Mouse (Mus musculus) layer of hippocampus, adult 2 months (tissue): ENCODE data around the gene Spty2d1. TPM values are rescaled to one million over a fixed set of nuclear protein-coding genes. Genes with fewer than 3 reads are reported as not detected.

ENCODE experiments used
- DNase-seq, 2 experiments: peaks; one replicate each; pipeline ENCODE4 v3.0.0; 2022; ENCODE audit warnings: low spot score in 2 of 2
- H3K27ac ChIP-seq: fragments of 200-600 bp; 2 replicates; pipeline ENCODE4 v1.8.1; 2022
- H3K4me3 ChIP-seq: fragments of 200-600 bp; 2 replicates; pipeline ENCODE4 v1.8.1; 2022; ENCODE audit warnings: mild to moderate bottlenecking
- CTCF ChIP-seq: fragments of 200-600 bp; conservative IDR thresholded peaks from 2 replicates; pipeline ENCODE4 v1.8.1; 2022; ENCODE audit warnings: antibody characterized with exemption, mild to moderate bottlenecking, moderate library complexity
- long read RNA-seq, 2 experiments: library from polyadenylated mRNA; stranded (forward); transcript quantifications; one replicate each; pipeline ENCODE4 v2.0.0; 2021; ENCODE audit warnings: borderline mapping rate in 2 of 2
- total RNA-seq, 2 experiments: library from RNA; stranded (reverse); gene quantifications; 2 replicates each; pipeline ENCODE4 v1.2.3; 2021

Gene Spty2d1
- total RNA-seq, result 10 to 100 TPM; 15.4 to 16.0 TPM
- long read RNA-seq, experiment 1, full-length matches to known transcripts, result 8 of 8 reads
- long read RNA-seq, experiment 1, partial matches to known transcripts, result 0 of 8 reads
- long read RNA-seq, experiment 1, other reads (novel, unspliced or antisense), result 0 of 8 reads
- long read RNA-seq, experiment 2, full-length matches to known transcripts, result 11 of 11 reads
- long read RNA-seq, experiment 2, partial matches to known transcripts, result 0 of 11 reads
- long read RNA-seq, experiment 2, other reads (novel, unspliced or antisense), result 0 of 11 reads

- peak within 1 kb of the TSS; percentile 77 for H3K4me3 ChIP-seq
- H3K27ac ChIP-seq, result peak within 1 kb of the TSS; percentile 94
- peak; percentile 98 for DNase-seq
- TF ChIP-seq CTCF, result no peak
These were observed at the start of gene Spty2d1 for GRCm38 (mm10) chr7:47008168-47008993. Gene Spty2d1, minus strand, starts transcription at chr7:47008411.

GRCm38 (mm10) chr7:47056273-47056672 lies 48.1 kb upstream of the Spty2d1 start:
- Histone ChIP-seq H3K27ac (no peak overlapping the region), H3K4me3 (no peak overlapping the region)
- no peak for DNase-seq
- TF ChIP-seq CTCF, result no peak

GRCm38 (mm10) chr7:47055744-47056143 lies 47.5 kb upstream of the Spty2d1 start:
- no peak overlapping the region for H3K4me3 ChIP-seq
- no peak for TF ChIP-seq CTCF
- no peak overlapping the region for H3K27ac ChIP-seq
- DNase-seq, result no peak

- Histone ChIP-seq H3K4me3 (no peak overlapping the region), H3K27ac (no peak overlapping the region)
- DNase-seq, result no peak
- no peak for TF ChIP-seq CTCF
These were observed 46.5 kb upstream of the Spty2d1 start for GRCm38 (mm10) chr7:47054666-47055065.

- TF ChIP-seq CTCF, result no peak
- Histone ChIP-seq H3K27ac (peak overlapping the region; percentile 43; the same call in 1 of the 2 replicates), H3K4me3 (no peak overlapping the region)
- DNase-seq, result no peak
These were observed 45.1 kb upstream of the Spty2d1 start for GRCm38 (mm10) chr7:47053287-47053686.

- DNase-seq, result no peak
These were observed 44.1 kb upstream of the Spty2d1 start for GRCm38 (mm10) chr7:47052276-47052675.

GRCm38 (mm10) chr7:47051404-47052151 lies 43.4 kb upstream of the Spty2d1 start:
- TF ChIP-seq CTCF, result no peak
- H3K4me3 ChIP-seq, result peak overlapping the region; percentile 98
- peak overlapping the region; percentile 98 for H3K27ac ChIP-seq
- DNase-seq, result peak; percentile 46 to 51

More at GRCm38 (mm10) chr7:47052276-47052675, 44.1 kb upstream of the Spty2d1 start:
- Histone ChIP-seq H3K27ac (peak overlapping the region; percentile 43; the same call in 1 of the 2 replicates), H3K4me3 (no peak overlapping the region; the same call in 1 of the 2 replicates)
- no peak for TF ChIP-seq CTCF

- peak overlapping the region; percentile 98 for H3K27ac ChIP-seq
- peak overlapping the region; percentile 98 for H3K4me3 ChIP-seq
- DNase-seq, result peak; percentile 56 to 60
- no peak for TF ChIP-seq CTCF
These were observed 42.6 kb upstream of the Spty2d1 start for GRCm38 (mm10) chr7:47050766-47051165.

- H3K27ac ChIP-seq, result peak within 1 kb of the TSS; percentile 98
- no peak for TF ChIP-seq CTCF
- DNase-seq, result peak; percentile 95 to 96
- H3K4me3 ChIP-seq, result peak within 1 kb of the TSS; percentile 98
These were observed 42.2 kb upstream of the Spty2d1 start, which contains the start of gene Tmem86a for GRCm38 (mm10) chr7:47050366-47050765. Gene Tmem86a, plus strand, starts transcription at chr7:47050601.

GRCm38 (mm10) chr7:47042823-47043490 lies 34.7 kb upstream of the Spty2d1 start:
- TF ChIP-seq CTCF, result no peak
- H3K4me3 ChIP-seq, result no peak overlapping the region
- no peak for DNase-seq
- no peak overlapping the region for H3K27ac ChIP-seq

- H3K4me3 ChIP-seq, result no peak overlapping the region
- DNase-seq, result no peak
- no peak for TF ChIP-seq CTCF
- H3K27ac ChIP-seq, result no peak overlapping the region
These were observed 33.9 kb upstream of the Spty2d1 start for GRCm38 (mm10) chr7:47042121-47042520.

GRCm38 (mm10) chr7:47041706-47042105 lies 33.5 kb upstream of the Spty2d1 start:
- H3K4me3 ChIP-seq, result no peak overlapping the region
- no peak for DNase-seq
- no peak overlapping the region for H3K27ac ChIP-seq
- no peak for TF ChIP-seq CTCF
